Mouse (Mus musculus) embryonic facial prominence, embryonic 11.5 days (tissue): ENCODE measurements at regions not wholly inside any gene's neighbourhood (a gene's known extent, or its start where the extent isn't known, plus 50 kb on each side); places are given as distances from the start of the nearest gene placed in this dataset.

Experiments
- ATAC-seq: fragments of 200-750 bp; cut with Nextera tagmentation; replicated peaks from 2 replicates; pipeline ENCODE4 v1.8.0; 2017; ENCODE audit warnings: low read depth; ENCODE audit not compliant: insufficient number of reproducible peaks, low FRiP score, low TSS enrichment
- DNase-seq: peaks from one replicate; pipeline ENCODE4 v3.0.0-alpha.2; 2015; ENCODE audit warnings: low spot score
- H3K27ac ChIP-seq: fragments of 300-500 bp; sonication (generic); replicated peaks from 2 replicates; pipeline ENCODE4 v1.5.1; 2014; ENCODE audit warnings: mild to moderate bottlenecking, low read depth, low read length, control low read depth
- H3K27me3 ChIP-seq: fragments of 300-500 bp; sonication (generic); 2 replicates; pipeline ENCODE4 v1.6.1; 2014; ENCODE audit warnings: mild to moderate bottlenecking, low read length, moderate library complexity, mixed read lengths; ENCODE audit not compliant: control insufficient read depth, insufficient read depth
- H3K36me3 ChIP-seq: fragments of 300-500 bp; sonication (generic); replicated peaks from 2 replicates; pipeline ENCODE4 v1.6.1; 2014; ENCODE audit warnings: low read depth, mild to moderate bottlenecking, low read length, moderate library complexity, mixed read lengths; ENCODE audit not compliant: control insufficient read depth, insufficient read depth
- H3K4me1 ChIP-seq: fragments of 300-500 bp; sonication (generic); 2 replicates; pipeline ENCODE4 v1.6.1; 2014; ENCODE audit warnings: low read length, mixed read lengths; ENCODE audit not compliant: control insufficient read depth, insufficient read depth
- H3K4me2 ChIP-seq: fragments of 300-500 bp; sonication (generic); 2 replicates; pipeline ENCODE4 v1.6.1; 2014; ENCODE audit warnings: low read depth, mild to moderate bottlenecking, control low read depth, low read length, moderate library complexity
- H3K4me3 ChIP-seq: fragments of 300-500 bp; sonication (generic); 2 replicates; pipeline ENCODE4 v1.5.1; 2014; ENCODE audit warnings: low read depth, low read length, control low read depth
- H3K9ac ChIP-seq: fragments of 300-500 bp; sonication (generic); replicated peaks from 2 replicates; pipeline ENCODE4 v1.6.1; 2014; ENCODE audit warnings: mild to moderate bottlenecking, control low read depth, low read length
- H3K9me3 ChIP-seq: fragments of 300-500 bp; sonication (generic); replicated peaks from 2 replicates; pipeline ENCODE4 v1.6.1; 2016; ENCODE audit warnings: mild to moderate bottlenecking, low read length, inconsistent platforms, mixed read lengths; ENCODE audit not compliant: control insufficient read depth
- WGBS: fragments of 180-500 bp; shearing (Covaris S2); extraction: QIAGEN DNeasy Blood & Tissue Kit; methylation state at CpG from one replicate; pipeline ENCODE4 v1.1.7; 2014; 5-methylcytosine and 5-hydroxymethylcytosine counted together

- Histone ChIP-seq H3K27ac (no peak overlapping the region), H3K36me3 (no peaks in the 10 kb centered on the region), H3K9me3 (no peaks in the 10 kb centered on the region), H3K4me3 (no peak overlapping the region), H3K4me2 (no peak overlapping the region), H3K4me1 (no peaks in the 10 kb centered on the region), H3K9ac (no peak overlapping the region), H3K27me3 (no peaks in the 10 kb centered on the region)
- 92% methylated on average over 1 of the region's 1 CpGs for WGBS
- ATAC-seq (no peak), DNase-seq (no peak)
These were observed 529.5 kb upstream of the Sox9 start for GRCm38 (mm10) chr11:112252548-112252947.

- Histone ChIP-seq H3K4me3 (no peak overlapping the region), H3K36me3 (no peaks in the 10 kb centered on the region), H3K4me2 (no peak overlapping the region), H3K9me3 (no peaks in the 10 kb centered on the region), H3K9ac (no peak overlapping the region), H3K27ac (no peak overlapping the region), H3K4me1 (no peaks in the 10 kb centered on the region), H3K27me3 (no peaks in the 10 kb centered on the region)
- WGBS: 95% methylated on average over 3 of the region's 3 CpGs
- DNase-seq: no peak
- no peak for ATAC-seq
These were observed 529.0 kb upstream of the Sox9 start for GRCm38 (mm10) chr11:112253061-112253460.

- H3K27me3 ChIP-seq: no peaks in the 10 kb centered on the region
- no peak overlapping the region for H3K4me2 ChIP-seq
- DNase-seq (no peak), ATAC-seq (no peak)
- no peak overlapping the region for H3K9ac ChIP-seq
- no peaks in the 10 kb centered on the region for H3K36me3 ChIP-seq
- 86% methylated on average over 7 of the region's 7 CpGs for WGBS
- no peak overlapping the region for H3K4me3 ChIP-seq
- no peaks in the 10 kb centered on the region for H3K9me3 ChIP-seq
- no peaks in the 10 kb centered on the region for H3K4me1 ChIP-seq
- H3K27ac ChIP-seq: no peak overlapping the region
These were observed 525.7 kb upstream of the Sox9 start for GRCm38 (mm10) chr11:112256326-112256725.

- no peak for DNase-seq
- no peak overlapping the region for H3K27ac ChIP-seq
- no peak overlapping the region for H3K4me2 ChIP-seq
- no peak overlapping the region for H3K9ac ChIP-seq
- H3K4me3 ChIP-seq: no peak overlapping the region
- WGBS: 69% methylated on average over 4 of the region's 4 CpGs
- H3K27me3 ChIP-seq: no peaks in the 10 kb centered on the region
- no peaks in the 10 kb centered on the region for H3K9me3 ChIP-seq
- no peaks in the 10 kb centered on the region for H3K36me3 ChIP-seq
- ATAC-seq: no peak
- H3K4me1 ChIP-seq: no peaks in the 10 kb centered on the region
These were observed 517.9 kb upstream of the Sox9 start for GRCm38 (mm10) chr11:112264077-112264476.

- H3K4me1 ChIP-seq: no peaks in the 10 kb centered on the region
- DNase-seq: no peak
- no peaks in the 10 kb centered on the region for H3K36me3 ChIP-seq
- H3K27me3 ChIP-seq: no peaks in the 10 kb centered on the region
- ATAC-seq: no peak
- H3K9ac ChIP-seq: no peak overlapping the region
- no peaks in the 10 kb centered on the region for H3K9me3 ChIP-seq
- no peak overlapping the region for H3K27ac ChIP-seq
- no peak overlapping the region for H3K4me2 ChIP-seq
- WGBS: 84% methylated on average over 5 of the region's 5 CpGs
- H3K4me3 ChIP-seq: no peak overlapping the region
These were observed 511.1 kb upstream of the Sox9 start for GRCm38 (mm10) chr11:112270911-112271310.

GRCm38 (mm10) chr11:112278566-112278965, 503.5 kb upstream of the Sox9 start:
- Histone ChIP-seq H3K4me1 (no peaks in the 10 kb centered on the region), H3K9ac (no peak overlapping the region), H3K27ac (no peak overlapping the region), H3K36me3 (no peaks in the 10 kb centered on the region), H3K4me2 (no peak overlapping the region), H3K4me3 (no peak overlapping the region), H3K27me3 (no peaks in the 10 kb centered on the region), H3K9me3 (no peaks in the 10 kb centered on the region)
- 86% methylated on average over 1 of the region's 1 CpGs for WGBS
- ATAC-seq: no peak
- DNase-seq: no peak

GRCm38 (mm10) chr11:112282911-112283310, 499.1 kb upstream of the Sox9 start:
- peak; percentile 47 for DNase-seq
- H3K27ac ChIP-seq: no peak overlapping the region
- ATAC-seq: no peak
- H3K27me3 ChIP-seq: no peaks in the 10 kb centered on the region
- no peaks in the 10 kb centered on the region for H3K4me1 ChIP-seq
- H3K9ac ChIP-seq: no peak overlapping the region
- 39% methylated on average over 7 of the region's 7 CpGs for WGBS
- no peak overlapping the region for H3K4me2 ChIP-seq
- H3K36me3 ChIP-seq: no peaks in the 10 kb centered on the region
- H3K4me3 ChIP-seq: no peak overlapping the region
- H3K9me3 ChIP-seq: no peaks in the 10 kb centered on the region

GRCm38 (mm10) chr11:112298901-112299341, 483.1 kb upstream of the Sox9 start:
- Histone ChIP-seq H3K4me3 (no peak overlapping the region), H3K27ac (no peak overlapping the region), H3K4me2 (no peak overlapping the region), H3K9me3 (no peaks in the 10 kb centered on the region), H3K4me1 (no peaks in the 10 kb centered on the region), H3K9ac (no peak overlapping the region), H3K36me3 (no peaks in the 10 kb centered on the region), H3K27me3 (no peaks in the 10 kb centered on the region)
- 78% methylated on average over 5 of the region's 5 CpGs for WGBS
- DNase-seq (no peak), ATAC-seq (no peak)
